Mouse (Mus musculus): ENCODE measurements around the gene Ppp1r14b. TPM values are rescaled to one million over a fixed set of nuclear protein-coding genes. Genes with fewer than 3 reads are reported as not detected.
A peak's percentile ranks its signal among the peaks of the same experiment; 100 is the strongest.

The Ppp1r14b gene
- total RNA-seq, 2 experiments from 2014 or later = 261 to 293 TPM

DNA sequence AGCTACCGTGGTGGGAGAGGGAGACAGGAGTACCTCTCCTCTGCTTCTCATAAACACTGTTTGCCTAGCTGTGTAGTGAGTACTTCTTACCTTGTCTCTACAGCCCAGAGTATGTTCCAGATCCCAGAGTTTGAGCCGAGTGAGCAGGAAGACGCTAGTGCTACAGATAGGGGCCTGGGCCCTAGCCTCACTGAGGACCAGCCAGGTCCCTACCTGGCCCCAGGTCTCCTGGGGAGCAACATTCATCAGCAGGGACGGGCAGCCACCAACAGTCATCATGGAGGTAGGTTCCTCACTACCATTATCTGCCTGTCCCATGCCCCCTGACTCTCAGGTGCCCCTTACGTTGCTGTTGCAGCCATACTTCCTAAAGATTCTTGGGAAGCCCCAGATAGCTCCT lies 32.0 kb upstream of the Ppp1r14b start:
- DNase-seq = no peak

DNA sequence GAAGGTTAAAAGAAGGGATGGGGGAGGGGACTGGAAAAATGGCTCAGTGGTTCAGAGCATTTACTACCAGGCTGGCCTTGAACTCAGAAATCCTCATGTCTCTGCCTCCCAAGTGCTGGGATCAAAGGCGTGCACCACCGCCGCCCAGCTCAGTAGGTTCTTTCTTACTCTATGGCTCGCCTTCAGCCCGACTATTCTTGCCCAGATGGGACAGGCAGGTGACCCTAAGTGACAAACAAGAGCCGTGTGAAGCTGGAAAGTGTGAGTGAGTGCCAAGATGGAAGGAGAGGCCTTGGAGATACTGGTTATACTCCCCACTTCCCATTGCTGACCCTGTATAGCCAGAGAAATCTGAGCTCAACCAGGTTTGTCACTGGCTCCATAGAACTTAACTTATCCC lies 31.1 kb upstream of the Ppp1r14b start:
- DNase-seq = no peak

DNA sequence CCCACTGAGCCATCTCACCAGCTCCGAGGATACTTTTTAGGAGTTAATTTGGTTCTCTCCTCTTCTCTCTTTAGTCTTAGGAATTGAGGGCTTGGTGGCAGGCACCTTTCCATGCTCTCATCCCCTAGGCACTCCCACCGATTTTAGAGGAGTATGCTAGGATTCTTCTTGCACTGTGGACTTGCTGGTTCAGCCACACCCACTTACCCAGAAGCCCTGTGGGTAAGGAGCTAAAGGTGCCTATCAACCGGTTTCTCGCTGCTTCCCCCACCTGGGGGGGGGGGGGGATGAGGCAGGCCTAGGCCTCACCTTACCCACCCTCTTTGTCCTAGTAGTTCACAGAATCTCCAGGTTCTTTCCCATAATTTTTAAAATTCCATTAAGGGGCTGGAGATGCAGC lies 27.0 kb upstream of the Ppp1r14b start:
- no peak for DNase-seq

DNA sequence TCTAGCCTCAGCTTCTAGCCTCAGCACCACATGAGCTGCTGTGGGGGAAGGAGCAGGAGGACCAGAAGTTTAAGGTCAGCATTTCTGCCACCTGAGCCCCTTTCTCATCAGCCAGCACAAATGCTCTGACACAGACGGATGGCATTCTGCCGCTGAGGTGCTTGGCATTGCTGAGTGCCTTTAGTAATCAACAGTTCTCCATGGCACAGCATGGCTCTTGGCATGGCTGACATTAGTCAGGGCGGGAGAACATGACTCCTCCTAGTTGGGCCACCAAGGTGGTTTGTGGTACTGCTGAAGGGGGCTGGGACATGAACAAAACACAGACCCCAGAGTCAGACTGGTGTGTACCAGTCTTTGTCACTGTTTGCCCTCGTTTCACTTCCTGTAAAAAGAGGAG lies 26.6 kb upstream of the Ppp1r14b start:
- no peak for DNase-seq

DNA sequence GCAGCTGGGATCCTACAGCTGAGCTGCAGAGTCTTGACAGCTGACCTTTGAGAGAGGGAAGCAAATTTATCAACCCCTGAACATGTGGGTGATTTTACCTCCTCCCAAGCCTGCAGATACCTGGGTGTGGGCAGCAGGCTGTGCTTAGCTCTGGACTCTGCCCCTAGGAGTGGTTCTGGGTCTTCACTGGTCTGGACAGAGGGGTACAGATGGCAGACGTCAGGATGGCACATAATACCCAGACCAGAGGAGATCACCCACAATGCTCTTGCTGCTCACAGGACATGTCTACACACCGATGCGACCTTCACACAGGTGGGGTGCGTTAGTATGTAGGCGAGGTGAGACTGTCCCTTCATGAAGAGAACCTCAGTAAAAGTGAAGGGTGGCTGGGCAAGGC lies 25.2 kb upstream of the Ppp1r14b start:
- no peak for DNase-seq

DNA sequence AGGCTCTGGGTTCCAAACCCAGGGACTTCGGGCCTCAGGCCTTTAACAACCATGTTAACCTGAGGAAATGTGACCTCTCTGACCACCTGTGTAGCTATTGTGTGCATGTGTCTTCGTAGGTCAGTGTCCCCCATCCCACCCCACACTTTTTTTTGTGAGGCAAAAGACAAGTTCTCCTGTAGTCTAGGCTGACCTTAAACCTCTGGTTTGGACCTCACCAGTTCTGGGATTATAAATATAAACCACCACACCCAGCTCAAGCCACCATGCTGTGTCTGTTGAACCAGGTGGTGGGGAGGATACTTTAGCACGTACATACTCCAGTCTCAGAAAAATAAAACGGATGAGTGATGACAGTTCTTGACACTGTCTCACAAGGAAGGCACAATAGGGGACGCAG lies 24.8 kb upstream of the Ppp1r14b start:
- DNase-seq = no peak

DNA sequence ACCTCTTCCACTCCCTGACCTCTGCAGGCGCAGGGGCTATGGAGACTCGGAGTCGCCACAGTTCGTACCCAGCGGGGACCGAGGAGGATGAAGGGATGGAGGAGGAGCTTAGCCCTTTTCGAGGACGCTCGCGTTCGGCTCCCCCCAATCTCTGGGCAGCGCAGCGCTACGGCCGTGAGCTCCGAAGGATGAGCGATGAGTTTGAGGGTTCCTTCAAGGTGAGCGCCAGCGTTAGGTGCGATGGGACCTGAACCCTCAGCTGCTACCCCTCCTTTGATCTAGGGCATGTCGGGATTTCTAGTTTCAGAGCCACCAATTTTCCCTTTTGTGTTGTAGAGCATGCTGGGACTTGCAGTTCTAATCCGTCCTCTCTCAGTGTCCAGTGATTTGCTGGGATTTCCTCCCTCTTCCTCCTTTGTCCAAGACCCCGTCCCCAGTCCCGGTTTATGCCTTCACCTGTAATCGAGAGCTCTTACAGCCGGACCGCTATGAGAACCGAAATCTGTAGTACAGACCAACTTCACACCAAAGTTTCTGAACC lies 24.1 kb upstream of the Ppp1r14b start:
- no peak for DNase-seq

DNA sequence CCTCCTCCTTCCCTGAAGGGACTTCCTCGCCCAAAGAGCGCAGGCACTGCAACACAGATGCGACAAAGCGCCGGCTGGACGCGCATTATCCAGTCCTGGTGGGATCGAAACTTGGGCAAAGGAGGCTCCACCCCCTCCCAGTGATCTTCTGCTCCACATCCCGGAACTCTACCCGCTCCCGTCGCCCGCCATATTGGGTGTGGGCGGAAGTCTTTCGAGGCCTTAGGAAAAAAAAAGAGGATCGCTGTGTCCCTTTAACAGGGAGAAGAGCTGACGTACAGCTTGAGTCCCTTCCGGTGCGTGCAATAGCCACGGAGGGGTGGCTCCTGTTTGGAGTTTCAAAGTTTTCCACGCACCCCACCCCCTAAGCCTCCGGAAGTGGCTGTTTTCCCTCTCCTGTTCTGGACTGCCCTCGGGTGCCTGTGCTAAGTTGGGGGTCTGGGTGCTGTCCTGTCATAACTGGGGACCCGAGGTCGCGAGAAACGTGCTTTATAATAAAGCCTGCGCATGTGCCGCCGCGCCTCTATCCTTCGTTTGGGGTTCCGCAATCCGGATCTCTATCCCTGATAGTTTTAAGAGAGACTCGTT lies 23.3 kb upstream of the Ppp1r14b start:
- DNase-seq = peak; percentile 87

DNA sequence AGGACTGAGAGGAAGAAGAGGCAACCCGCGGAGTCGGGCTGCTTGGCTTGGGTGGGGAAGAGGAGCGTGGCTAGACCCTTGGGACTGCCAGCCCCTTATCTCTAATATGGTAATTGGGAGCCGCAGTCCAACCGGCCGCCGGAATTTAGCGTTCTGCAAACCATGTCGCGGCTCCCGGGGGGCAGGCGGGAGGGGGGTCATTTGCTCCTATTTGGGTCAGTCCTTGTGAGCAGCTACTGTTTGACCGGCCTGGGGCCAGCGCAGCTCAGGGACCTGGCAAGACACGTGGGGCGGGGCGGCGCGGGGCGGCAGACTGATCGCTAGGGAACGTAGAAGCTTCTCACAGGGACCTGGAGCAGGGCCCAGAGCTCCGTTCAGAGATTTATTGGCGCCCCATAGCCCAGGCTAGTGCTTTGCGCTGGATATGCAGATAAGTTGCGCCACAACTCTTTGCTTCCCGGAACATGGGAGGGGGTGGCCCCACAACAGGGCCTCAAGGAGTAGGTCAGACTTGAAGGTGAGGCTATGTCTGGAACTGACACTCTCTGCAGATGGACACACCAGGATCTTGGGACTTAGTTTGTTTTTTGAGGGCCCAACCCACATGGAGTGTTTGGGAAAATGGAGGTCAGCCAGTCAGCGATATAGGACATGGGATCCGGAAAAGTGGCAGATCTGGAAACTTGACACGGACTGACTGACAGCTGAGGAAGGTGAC lies 22.6 kb upstream of the Ppp1r14b start:
- peak; percentile 81 for DNase-seq

DNA sequence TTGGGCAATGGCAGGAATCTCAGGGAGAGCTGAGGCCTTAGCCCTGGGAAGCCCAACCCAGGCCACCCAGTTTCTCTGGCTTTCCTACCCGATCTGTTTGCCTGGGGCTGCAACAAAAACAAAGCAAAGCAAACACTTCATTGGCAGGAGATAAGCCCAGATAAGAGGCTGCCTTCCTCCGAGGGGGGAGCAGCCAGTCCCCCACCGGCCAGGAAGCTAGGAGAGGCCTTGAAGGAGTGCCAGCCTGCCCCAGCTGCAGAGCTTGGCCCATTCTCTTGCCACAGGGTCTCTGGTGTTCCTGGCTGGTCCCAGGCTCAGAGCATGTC lies 22.1 kb upstream of the Ppp1r14b start:
- DNase-seq = no peak

DNA sequence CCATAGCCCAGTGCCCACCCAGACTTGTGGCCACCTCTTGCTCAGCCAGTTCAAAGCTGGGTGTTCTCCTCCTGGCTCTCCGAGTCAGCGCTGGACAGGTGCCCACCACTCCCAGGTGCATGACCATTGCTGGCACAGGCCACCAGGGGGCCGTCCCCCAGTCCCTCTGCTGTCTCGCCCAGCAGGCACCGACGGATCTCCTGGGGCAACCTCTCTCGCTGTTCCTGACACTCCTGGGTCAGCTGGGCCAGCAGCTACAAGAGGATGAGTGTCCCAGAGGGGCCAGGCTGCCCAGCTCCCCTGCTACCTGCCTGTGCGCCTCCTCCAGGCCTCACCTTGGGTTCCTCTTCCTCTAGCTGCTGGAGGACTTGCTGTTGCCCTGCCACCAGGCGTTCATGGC lies 20.7 kb upstream of the Ppp1r14b start:
- DNase-seq = peak; percentile 57

DNA sequence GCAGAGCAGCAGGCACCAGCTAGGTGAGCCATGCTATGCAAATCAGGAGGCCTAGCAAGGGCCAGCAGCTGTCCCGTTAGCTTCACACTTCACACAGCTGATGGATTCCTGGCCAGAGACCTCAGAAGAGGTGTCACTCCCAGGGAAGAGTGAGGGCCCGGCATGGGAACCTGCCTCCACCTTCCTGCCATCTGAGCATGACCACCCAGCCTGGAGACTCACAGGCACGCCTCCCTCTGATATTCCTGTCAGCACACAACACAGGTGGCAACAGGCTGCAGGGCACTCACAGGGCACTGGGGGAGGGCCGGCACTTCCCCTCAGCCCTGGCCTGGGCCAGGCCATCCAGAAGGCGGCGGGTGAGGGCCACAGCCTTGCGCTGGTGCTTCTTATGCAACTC lies 19.3 kb upstream of the Ppp1r14b start:
- no peak for DNase-seq

DNA sequence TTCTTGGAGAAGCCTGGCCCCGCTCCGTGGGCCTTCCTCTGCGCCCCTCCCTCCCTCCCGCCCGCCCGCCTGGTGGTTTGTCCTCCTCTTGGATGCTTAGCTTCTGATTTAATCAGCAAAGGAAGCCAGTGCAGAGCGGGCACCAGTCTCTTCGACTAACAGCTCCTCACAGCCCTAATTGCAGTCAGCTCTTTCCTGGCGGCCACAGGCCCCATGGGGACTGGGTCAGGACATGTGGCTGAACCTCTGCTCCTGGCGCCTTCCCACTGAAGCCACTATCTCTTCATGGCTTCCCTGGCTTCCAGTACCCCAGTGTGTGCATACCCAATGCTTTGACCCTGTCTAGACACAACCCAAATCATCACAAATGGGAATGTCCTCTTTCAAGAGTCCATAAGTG lies 18.3 kb upstream of the Ppp1r14b start:
- no peak for DNase-seq

DNA sequence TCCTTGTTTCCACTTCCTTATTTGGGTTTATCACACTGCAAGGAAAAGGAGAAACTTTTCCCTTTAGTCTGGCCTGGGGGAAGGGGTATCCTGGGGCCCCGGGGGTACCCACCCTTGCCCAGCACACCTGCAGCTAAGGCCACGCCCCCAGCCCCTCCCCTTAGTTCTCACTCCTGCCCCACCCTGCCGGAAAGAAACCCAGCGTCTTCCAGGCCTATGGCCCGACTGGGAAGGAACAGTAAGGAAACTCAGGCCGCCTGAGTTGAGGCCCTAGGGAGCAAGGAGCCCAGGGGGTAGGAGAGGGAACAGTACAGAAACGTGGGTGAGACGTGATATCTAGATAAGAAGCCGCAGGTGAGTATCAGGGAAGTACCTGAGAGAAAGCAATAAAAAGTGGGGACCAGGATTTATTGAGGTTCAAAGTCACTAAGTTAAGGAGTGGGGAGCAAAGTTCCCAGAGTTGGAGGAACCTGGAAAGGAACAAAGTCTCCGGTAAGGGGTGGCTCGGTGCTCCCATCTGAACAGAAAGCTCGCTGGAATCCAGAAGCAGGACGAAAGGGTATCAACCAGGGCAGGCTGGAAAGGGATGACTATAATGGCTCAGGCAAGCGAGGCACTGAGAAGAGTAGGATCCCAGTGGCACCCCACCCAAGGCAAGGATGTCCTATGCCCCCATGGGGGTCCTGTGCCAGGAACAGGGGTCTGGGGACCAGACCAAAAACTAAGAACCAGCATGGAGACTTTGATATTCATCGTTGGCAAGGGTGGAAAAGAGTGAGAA lies 6.1 kb upstream of the Ppp1r14b start:
- no peak for DNase-seq

DNA sequence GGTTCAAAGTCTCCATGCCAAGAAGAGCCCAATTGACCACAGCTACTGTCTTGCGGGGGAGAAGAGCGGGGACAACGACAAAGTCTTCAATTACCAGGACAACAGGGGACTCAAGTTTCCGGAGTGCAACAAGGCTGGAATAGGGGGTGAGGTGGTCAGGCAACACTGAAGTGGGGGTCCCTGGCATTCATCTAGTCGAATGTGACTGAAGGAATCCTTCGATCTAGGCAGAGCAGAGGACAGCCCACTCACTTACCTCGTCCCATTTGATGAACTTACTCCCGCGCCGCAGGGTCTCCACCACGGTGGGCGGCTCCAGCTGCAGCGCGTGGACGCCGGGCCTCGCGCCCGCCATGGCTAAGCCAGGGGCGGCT lies 5.5 kb upstream of the Ppp1r14b start:
- no peak for DNase-seq

DNA sequence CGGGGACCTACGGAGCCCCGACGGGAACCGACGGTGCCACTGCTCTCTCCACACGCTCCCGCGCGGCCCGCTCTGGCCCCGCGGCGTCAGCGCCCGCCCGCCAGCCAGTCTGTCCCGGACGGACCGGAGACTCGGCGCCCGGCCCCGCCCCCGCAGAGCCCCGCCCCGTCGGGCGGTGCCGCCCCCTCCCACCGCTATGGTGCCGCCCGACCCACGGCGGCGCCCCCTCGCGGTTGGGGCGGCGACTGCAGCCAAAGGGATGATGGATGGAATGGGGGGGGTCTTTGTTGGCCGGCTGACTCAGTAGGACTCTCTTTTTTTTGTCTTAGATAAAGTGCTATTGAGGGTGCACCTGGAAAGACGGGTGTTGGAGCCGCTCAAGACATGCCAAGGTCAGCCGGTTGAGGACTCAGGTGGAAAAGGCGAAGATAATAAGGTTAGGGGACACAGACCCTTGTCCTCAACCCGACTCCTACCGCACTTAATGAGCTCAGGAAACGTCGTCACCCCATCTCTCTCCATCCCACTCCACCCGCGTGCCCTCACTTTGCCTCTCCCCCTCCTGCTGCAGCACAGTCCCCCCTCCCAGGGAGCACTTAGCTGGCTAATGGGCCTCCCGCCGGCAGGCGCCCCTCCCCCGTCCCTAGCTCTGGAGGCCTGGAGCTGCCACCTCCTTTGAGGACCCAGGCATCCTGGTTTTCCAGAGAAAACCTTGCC lies 4.9 kb upstream of the Ppp1r14b start:
- peak; percentile 85 for DNase-seq

DNA sequence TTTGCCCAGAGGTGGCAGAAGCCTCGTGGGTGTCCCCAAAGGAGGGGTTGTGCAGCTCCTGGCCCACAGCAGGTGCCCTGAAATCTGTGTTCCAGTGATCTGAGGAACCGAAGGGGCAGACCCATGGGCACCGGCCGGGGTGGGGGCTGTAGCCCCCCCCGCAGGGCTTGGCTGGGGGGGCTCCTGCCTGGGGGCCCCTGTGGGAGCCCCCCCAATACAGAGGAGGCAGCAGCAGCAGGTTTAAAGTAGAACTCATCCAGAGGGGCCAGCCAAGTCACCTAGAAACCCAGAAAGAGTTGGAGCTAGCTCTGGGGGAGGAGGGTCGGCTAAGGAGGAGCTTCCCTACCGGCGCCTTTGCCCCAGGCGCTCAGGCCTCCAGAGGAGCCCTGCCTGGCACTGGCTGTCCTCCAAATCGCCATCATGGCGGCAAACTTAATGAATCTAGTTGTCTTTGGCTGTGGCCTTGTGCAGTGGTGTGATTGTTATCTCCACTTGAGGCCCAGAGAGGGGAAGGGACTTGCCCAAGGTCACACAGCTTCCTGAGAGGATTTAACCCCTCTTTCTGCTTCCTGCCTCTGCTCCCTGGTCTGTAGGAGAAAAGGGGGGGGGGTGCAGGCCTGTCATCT lies 4.2 kb upstream of the Ppp1r14b start:
- DNase-seq = no peak

DNA sequence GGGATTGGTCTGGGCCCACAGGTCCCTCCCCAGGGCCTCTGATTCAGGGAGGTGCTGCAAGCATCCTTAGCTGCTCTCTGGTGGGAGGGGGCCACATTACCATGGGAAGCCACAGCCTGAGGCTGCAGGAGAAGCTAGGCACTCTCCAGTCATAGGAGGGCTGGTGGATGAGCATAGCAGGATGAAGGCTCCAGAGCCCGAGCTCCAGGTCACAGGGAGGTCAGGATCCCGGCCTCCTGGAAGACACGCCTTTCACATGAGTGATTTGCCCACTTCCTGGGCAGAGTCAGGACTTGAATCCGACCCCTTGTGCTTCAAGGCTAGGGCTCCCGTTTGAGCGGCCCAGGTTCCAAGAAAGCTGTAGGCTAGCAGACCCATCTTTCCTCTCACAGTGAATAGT lies 3.1 kb upstream of the Ppp1r14b start:
- no peak for DNase-seq

DNA sequence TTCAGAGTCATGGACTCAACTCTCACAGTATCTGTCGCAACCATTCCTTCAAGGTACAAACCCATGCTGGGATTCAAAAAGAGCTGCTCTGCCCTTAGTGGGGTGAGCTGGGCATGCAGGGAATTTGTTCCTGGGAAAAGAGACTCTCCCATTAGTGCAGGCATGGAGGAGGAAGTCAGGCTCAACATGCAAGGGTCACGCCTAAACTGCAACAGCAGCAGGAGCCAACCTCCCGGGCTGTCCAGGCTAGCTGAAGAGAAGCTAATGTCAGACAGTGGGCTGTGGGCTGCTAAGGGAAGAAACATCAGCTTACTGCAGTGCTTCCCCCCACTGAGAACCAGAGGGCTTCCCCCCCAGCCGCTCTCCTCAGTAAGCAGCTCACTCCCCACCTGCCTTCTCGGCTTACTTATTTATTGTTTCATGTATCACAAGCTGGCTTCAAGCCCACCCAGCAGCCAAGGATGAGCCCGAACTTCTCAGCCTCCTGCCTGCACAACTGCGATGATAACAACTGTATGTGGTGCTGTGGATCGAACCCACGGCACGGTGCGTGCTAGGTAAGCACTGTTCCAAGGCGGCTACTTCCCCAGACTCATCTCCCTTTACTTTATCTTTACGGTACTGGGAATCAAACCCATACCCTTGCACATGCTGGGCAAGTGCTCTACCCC lies 2.4 kb upstream of the Ppp1r14b start:
- no peak for DNase-seq

DNA sequence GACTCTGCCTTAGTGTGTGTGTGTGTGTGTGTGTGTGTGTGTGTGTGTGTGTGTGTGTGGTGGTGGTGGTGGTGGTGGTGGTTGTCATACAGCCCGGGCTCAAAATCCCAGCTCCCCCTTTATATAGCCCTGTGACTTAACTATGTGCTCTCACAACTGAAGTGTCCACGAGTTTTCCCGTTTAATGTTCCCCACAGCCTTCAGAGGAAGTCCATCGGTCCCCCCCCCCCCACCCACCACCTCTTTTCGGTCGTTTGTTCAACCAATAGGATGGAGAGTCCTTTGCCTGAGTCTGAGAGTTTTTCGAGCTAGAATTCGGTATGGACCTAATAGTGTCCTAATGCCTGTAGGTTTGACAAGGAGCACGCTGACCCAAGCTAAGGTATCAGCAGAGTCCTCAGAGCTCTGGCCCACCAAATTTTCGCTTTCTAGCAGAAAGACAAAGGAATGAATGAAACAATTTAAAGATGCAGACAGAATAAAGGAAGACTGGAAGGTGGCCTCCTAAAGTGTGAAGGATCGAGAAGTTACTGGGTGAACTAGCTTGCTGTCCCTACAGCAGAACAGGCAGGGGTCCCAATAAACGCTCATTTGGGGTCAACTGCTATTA lies 1.1 kb upstream of the Ppp1r14b start:
- no peak for DNase-seq
